Mouse (Mus musculus) lung, adult 2 months (tissue): ENCODE measurements around the gene Etfa.

Experiments used
- CTCF ChIP-seq: fragments of 200-500 bp; IDR thresholded peaks from 2 replicates; pipeline ENCODE4 v1.5.1; 2011; ENCODE audit warnings: mild to moderate bottlenecking, low read length, control low read depth; ENCODE audit not compliant: insufficient read depth
- POLR2A ChIP-seq: fragments of 200-500 bp; IDR thresholded peaks from 2 replicates; pipeline ENCODE4 v1.6.1; 2011; ENCODE audit warnings: low read depth, mild to moderate bottlenecking, control low read depth, low read length, borderline replicate concordance; ENCODE audit errors: extremely low read depth

DNA sequence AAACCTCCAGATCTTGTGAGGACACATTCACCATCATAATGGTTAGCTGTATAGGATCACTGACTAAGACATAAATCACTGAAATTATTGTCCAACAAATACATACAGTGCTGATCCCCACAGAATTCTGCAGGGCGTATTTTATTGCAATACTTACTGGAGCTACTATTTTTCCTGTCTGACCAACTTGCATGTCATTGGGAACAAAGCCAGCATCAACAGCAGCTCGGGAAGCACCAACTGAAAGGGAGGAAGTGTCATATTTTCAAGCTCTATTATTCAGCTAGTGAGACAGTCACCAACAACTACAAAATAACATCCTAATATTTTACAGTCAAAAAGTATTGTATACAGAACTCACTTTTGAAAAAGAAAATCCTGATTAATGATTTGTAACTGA lies 29.9 kb downstream of the Etfa start:
- TF ChIP-seq POLR2A: no peak
- no peak for TF ChIP-seq CTCF
